In genomic region chr9:39603333-39603845, GRCm38 (mm10) we compare ENCODE assay signal across 8 mouse cellular contexts. TPM values are rescaled to one million over a fixed set of nuclear protein-coding genes. Genes with fewer than 3 reads are reported as not detected.
DNase-seq lines count a peak whose midpoint lies in the region; ATAC-seq and TF ChIP-seq lines count a peak whose summit lies in the region.

No protein-coding gene starts in this region.

- no peaks in the 10 kb centered on the region for H3K27me3 ChIP-seq in kidney, postnatal 0 days (ENCODE audit: insufficient read depth, low read length)
- H3K27me3 ChIP-seq in kidney, adult 2 months (replicated peaks; ENCODE audit: control insufficient read depth, insufficient read depth, low read length) = no peaks in the 10 kb centered on the region; the same call in 1 of the 2 replicates
- no peaks in the 10 kb centered on the region for H3K27me3 ChIP-seq in forebrain, embryonic 14.5 days (replicated peaks; ENCODE audit: control insufficient read depth, insufficient read depth, low read length)
- H3K27me3 ChIP-seq in limb, embryonic 11.5 days (ENCODE audit: control insufficient read depth, insufficient read depth, low read length) = no peaks in the 10 kb centered on the region

- H3K4me1 ChIP-seq in kidney, postnatal 0 days (replicated peaks; ENCODE audit: insufficient read depth, low read length) = 0 out of 2 replicates have a peak, but pooled peaks cover 3% of the 10 kb centered on the region
- H3K4me1 ChIP-seq in kidney, adult 2 months (ENCODE audit: control insufficient read depth, insufficient read depth, low read length) = no peaks in the 10 kb centered on the region
- H3K4me1 ChIP-seq in forebrain, embryonic 14.5 days (ENCODE audit: control insufficient read depth, insufficient read depth, low read length) = peaks cover 14% of the 10 kb centered on the region
- H3K4me1 ChIP-seq in limb, embryonic 11.5 days (ENCODE audit: control insufficient read depth, insufficient read depth, low read length) = no peaks in the 10 kb centered on the region
- H3K4me1 ChIP-seq in olfactory bulb, adult 2 months (ENCODE audit: control insufficient read depth, insufficient read depth, low read length) = peaks cover 2% of the 10 kb centered on the region; the same call in 1 of the 2 replicates

- WGBS in kidney, postnatal 0 days = under 1% methylated on average over 9 of the region's 9 CpGs
- 1% methylated on average over 9 of the region's 9 CpGs for WGBS in kidney, adult 2 months
- WGBS in forebrain, embryonic 14.5 days = 0% methylated on average over 9 of the region's 9 CpGs
- WGBS in limb, embryonic 11.5 days = 0% methylated on average over 9 of the region's 9 CpGs
- WGBS in olfactory bulb, adult 2 months = under 1% methylated on average over 9 of the region's 9 CpGs

- peak overlapping the region; percentile 70 for H3K4me2 ChIP-seq in kidney, postnatal 0 days (ENCODE audit: low read length)
- H3K4me2 ChIP-seq in forebrain, embryonic 14.5 days (ENCODE audit: low read length) = peak overlapping the region; percentile 65
- peak overlapping the region; percentile 72 for H3K4me2 ChIP-seq in limb, embryonic 11.5 days (ENCODE audit: low read depth, severe bottlenecking)

- ATAC-seq in kidney, postnatal 0 days (replicated peaks; ENCODE audit: low FRiP score, low read depth) = peak; percentile 59; the same call in 1 of the 2 replicates
- ATAC-seq in forebrain, embryonic 14.5 days = peak; percentile 55
- peak; percentile 82 for ATAC-seq in limb, embryonic 11.5 days (ENCODE audit: insufficient number of reproducible peaks, low FRiP score, low TSS enrichment, low read depth)

- no peak for TF ChIP-seq POLR2A in kidney, adult 2 months (IDR thresholded peaks at IDR 0.05; ENCODE audit: low read depth, low read length)
- no peak for TF ChIP-seq POLR2A in olfactory bulb, adult 2 months (IDR thresholded peaks at IDR 0.05; ENCODE audit: insufficient read depth, low read depth, low read length)

- peak overlapping the region; percentile 31 for H3K4me3 ChIP-seq in kidney, postnatal 0 days (replicated peaks; ENCODE audit: low read depth, low read length)
- no peak overlapping the region for H3K4me3 ChIP-seq in kidney, adult 2 months (ENCODE audit: insufficient read depth, low read depth, low read length)
- H3K4me3 ChIP-seq in forebrain, embryonic 14.5 days (ENCODE audit: low read depth, low read length) = peak overlapping the region; percentile 34
- H3K4me3 ChIP-seq in limb, embryonic 11.5 days (ENCODE audit: low read depth, low read length) = peak overlapping the region; percentile 33
- H3K4me3 ChIP-seq in olfactory bulb, adult 2 months (ENCODE audit: insufficient read depth, low read depth, low read length) = peak overlapping the region; percentile 45

- 0 out of 2 replicates have a peak overlapping the region, but pooled peaks have one; percentile 1 for H3K27ac ChIP-seq in kidney, postnatal 0 days
- no peak overlapping the region for H3K27ac ChIP-seq in kidney, adult 2 months (ENCODE audit: insufficient read depth, low read depth, low read length)
- peak overlapping the region; percentile 44; the same call in 1 of the 2 replicates for H3K27ac ChIP-seq in forebrain, embryonic 14.5 days (ENCODE audit: low read depth, low read length)
- H3K27ac ChIP-seq in limb, embryonic 11.5 days (replicated peaks; ENCODE audit: low read depth, low read length) = no peak overlapping the region
- no peak overlapping the region for H3K27ac ChIP-seq in olfactory bulb, adult 2 months (ENCODE audit: insufficient read depth, low read depth, low read length)

- H3K9me3 ChIP-seq in kidney, postnatal 0 days (replicated peaks; ENCODE audit: low read length) = no peaks in the 10 kb centered on the region
- no peaks in the 10 kb centered on the region for H3K9me3 ChIP-seq in forebrain, embryonic 14.5 days (replicated peaks; ENCODE audit: control insufficient read depth, low read length)
- H3K9me3 ChIP-seq in limb, embryonic 11.5 days (ENCODE audit: control insufficient read depth, low read length) = no peaks in the 10 kb centered on the region

- TF ChIP-seq CTCF in kidney, postnatal 0 days (IDR thresholded peaks at IDR 0.05; ENCODE audit: low read depth) = no peak
- no peak for TF ChIP-seq CTCF in kidney, adult 2 months (conservative IDR thresholded peaks at IDR 0.05; ENCODE audit: insufficient read depth, insufficient read length, low read depth, low read length)
- TF ChIP-seq CTCF in olfactory bulb, adult 2 months (IDR thresholded peaks at IDR 0.05; ENCODE audit: insufficient read depth, low read depth, low read length) = no peak

- DNase-seq in kidney, postnatal 0 days (ENCODE audit: low spot score) = peak; percentile 74
- no peak for DNase-seq in kidney, adult 2 months
- DNase-seq in brain, adult 2 months (ENCODE audit: low read depth, low spot score) = peak; percentile 10
- DNase-seq in forebrain, embryonic 14.5 days (ENCODE audit: low spot score) = peak; percentile 40
- DNase-seq in limb, embryonic 11.5 days (ENCODE audit: low spot score) = peak; percentile 71
- no peak for DNase-seq in spleen, postnatal 4 days (ENCODE audit: low spot score in 2 of 2)
- DNase-seq in layer of hippocampus, adult 11-12 months (ENCODE audit: low spot score) = no peak

- no peaks in the 10 kb centered on the region for H3K36me3 ChIP-seq in kidney, postnatal 0 days (ENCODE audit: insufficient read depth, low read length)
- no peaks in the 10 kb centered on the region for H3K36me3 ChIP-seq in kidney, adult 2 months (ENCODE audit: control insufficient read depth, insufficient read depth, low read length)
- no peaks in the 10 kb centered on the region for H3K36me3 ChIP-seq in forebrain, embryonic 14.5 days (ENCODE audit: control insufficient read depth, insufficient read depth, low read length)
- no peaks in the 10 kb centered on the region for H3K36me3 ChIP-seq in limb, embryonic 11.5 days (ENCODE audit: control insufficient read depth, insufficient read depth, low read length)

- H3K9ac ChIP-seq in kidney, postnatal 0 days (ENCODE audit: low read depth, low read length) = 0 out of 2 replicates have a peak overlapping the region, but pooled peaks have one; percentile 8
- peak overlapping the region; percentile 50 for H3K9ac ChIP-seq in forebrain, embryonic 14.5 days (ENCODE audit: low read length)
- H3K9ac ChIP-seq in limb, embryonic 11.5 days (ENCODE audit: low read length) = peak overlapping the region; percentile 37; the same call in 1 of the 2 replicates

RNA-seq across cellular contexts. Expression of gene AW551984, which starts 0.8 kb away (rescaled TPM):
- polyA plus RNA-seq in kidney, postnatal 0 days (2015; fragmentation: Nextera tagmentation; extraction: Ambion mirVana) = 9.1 and 10.2 TPM in 2 replicates
- 0.27 and 0.31 TPM in 2 replicates for polyA plus RNA-seq in kidney, adult 2 months (2012; rRNA removed)
- 51.5 and 68.6 TPM in 2 replicates for polyA plus RNA-seq in forebrain, embryonic 14.5 days (2014; fragmentation: Nextera tagmentation; extraction: Ambion mirVana)
- polyA plus RNA-seq in limb, embryonic 11.5 days (2014; fragmentation: Nextera tagmentation; extraction: Ambion mirVana) = 9.4 and 12.9 TPM in 2 replicates
- not detected in 2 replicates for polyA plus RNA-seq in olfactory bulb, adult 2 months (2012; ENCODE audit: insufficient read depth, insufficient read length, low replicate concordance, missing spikeins)

RNA-seq across cellular contexts. Expression of gene Olfr148, which starts 7.1 kb away (rescaled TPM):
- polyA plus RNA-seq in kidney, postnatal 0 days (2015; fragmentation: Nextera tagmentation; extraction: Ambion mirVana) = not detected in 2 replicates
- not detected in 2 replicates for polyA plus RNA-seq in kidney, adult 2 months (2012; rRNA removed)
- not detected in 2 replicates for polyA plus RNA-seq in forebrain, embryonic 14.5 days (2014; fragmentation: Nextera tagmentation; extraction: Ambion mirVana)
- not detected in 2 replicates for polyA plus RNA-seq in limb, embryonic 11.5 days (2014; fragmentation: Nextera tagmentation; extraction: Ambion mirVana)
- polyA plus RNA-seq in olfactory bulb, adult 2 months (2012; ENCODE audit: insufficient read depth, insufficient read length, low replicate concordance, missing spikeins) = not detected in 2 replicates

RNA-seq across cellular contexts. Expression of gene Olfr960, which starts 17.8 kb away (rescaled TPM):
- polyA plus RNA-seq in kidney, postnatal 0 days (2015; fragmentation: Nextera tagmentation; extraction: Ambion mirVana) = not detected in 2 replicates
- polyA plus RNA-seq in kidney, adult 2 months (2012; rRNA removed) = not detected in 2 replicates
- polyA plus RNA-seq in forebrain, embryonic 14.5 days (2014; fragmentation: Nextera tagmentation; extraction: Ambion mirVana) = not detected in 2 replicates
- not detected in 2 replicates for polyA plus RNA-seq in limb, embryonic 11.5 days (2014; fragmentation: Nextera tagmentation; extraction: Ambion mirVana)
- polyA plus RNA-seq in olfactory bulb, adult 2 months (2012; ENCODE audit: insufficient read depth, insufficient read length, low replicate concordance, missing spikeins) = not detected in 2 replicates

RNA-seq across cellular contexts. Expression of gene Olfr959, which starts 28.0 kb away (rescaled TPM):
- not detected in 2 replicates for polyA plus RNA-seq in kidney, postnatal 0 days (2015; fragmentation: Nextera tagmentation; extraction: Ambion mirVana)
- not detected in 2 replicates for polyA plus RNA-seq in kidney, adult 2 months (2012; rRNA removed)
- not detected in 2 replicates for polyA plus RNA-seq in forebrain, embryonic 14.5 days (2014; fragmentation: Nextera tagmentation; extraction: Ambion mirVana)
- polyA plus RNA-seq in limb, embryonic 11.5 days (2014; fragmentation: Nextera tagmentation; extraction: Ambion mirVana) = not detected in 2 replicates
- not detected in 2 replicates for polyA plus RNA-seq in olfactory bulb, adult 2 months (2012; ENCODE audit: insufficient read depth, insufficient read length, low replicate concordance, missing spikeins)

RNA-seq across cellular contexts. Expression of gene Olfr961, which starts 41.5 kb away (rescaled TPM):
- polyA plus RNA-seq in kidney, postnatal 0 days (2015; fragmentation: Nextera tagmentation; extraction: Ambion mirVana) = not detected in 2 replicates
- not detected in 2 replicates for polyA plus RNA-seq in kidney, adult 2 months (2012; rRNA removed)
- not detected in 2 replicates for polyA plus RNA-seq in forebrain, embryonic 14.5 days (2014; fragmentation: Nextera tagmentation; extraction: Ambion mirVana)
- not detected in 2 replicates for polyA plus RNA-seq in limb, embryonic 11.5 days (2014; fragmentation: Nextera tagmentation; extraction: Ambion mirVana)
- not detected in 2 replicates for polyA plus RNA-seq in olfactory bulb, adult 2 months (2012; ENCODE audit: insufficient read depth, insufficient read length, low replicate concordance, missing spikeins)

Comparison
In these comparisons a context has a peak if more than half of its experiments do, and no peak if none do; other contexts are left out.
1. DNase-seq: peak in kidney, postnatal 0 days (single experiment), brain, adult 2 months (single experiment), forebrain, embryonic 14.5 days (single experiment) and limb, embryonic 11.5 days (single experiment); none in kidney, adult 2 months (single experiment), spleen, postnatal 4 days (0 of 2) and layer of hippocampus, adult 11-12 months (single experiment).
2. H3K27ac ChIP-seq: peak in kidney, postnatal 0 days (single experiment) and forebrain, embryonic 14.5 days (single experiment); none in kidney, adult 2 months (single experiment), limb, embryonic 11.5 days (single experiment) and olfactory bulb, adult 2 months (single experiment).
3. Peak in every context shown above with its lines, with median percentiles within 50 percentile points of each other: ATAC-seq, H3K4me2 ChIP-seq and H3K9ac ChIP-seq.